Mouse (Mus musculus): Measurements from ENCODE around the gene Asxl1.

Asxl1 gene

GRCm38 (mm10) chr2:153442720-153443119 lies 97.1 kb downstream of the Asxl1 start:
- in situ Hi-C loops (cut with MboI, MseI): no loop called here

GRCm38 (mm10) chr2:153443434-153444240 lies 98.0 kb downstream of the Asxl1 start:
- in situ Hi-C loops (cut with MboI, MseI): no loop called here

- in situ Hi-C loops (cut with MboI, MseI): no loop called here
Observed at GRCm38 (mm10) chr2:153444254-153445136, 98.9 kb downstream of the Asxl1 start.

GRCm38 (mm10) chr2:153445137-153446016 lies 99.7 kb downstream of the Asxl1 start:
- in situ Hi-C loops (cut with MboI, MseI): no loop called here

- in situ Hi-C loops (cut with MboI, MseI): no loop called here
Observed at GRCm38 (mm10) chr2:153446017-153446408, 100.4 kb downstream of the Asxl1 start.

- in situ Hi-C loops (cut with MboI, MseI): no loop called here
Observed at GRCm38 (mm10) chr2:153446476-153446875, 100.8 kb downstream of the Asxl1 start.

- in situ Hi-C loops (cut with MboI, MseI): no loop called here
Observed at GRCm38 (mm10) chr2:153447719-153448118, 102.1 kb downstream of the Asxl1 start.

GRCm38 (mm10) chr2:153448519-153448918 lies 102.9 kb downstream of the Asxl1 start:
- in situ Hi-C loops (cut with MboI, MseI): no loop called here
